Mouse (Mus musculus) lung, postnatal 36 days (tissue): ENCODE data around the gene Dnajb11.

Experiments used
- DNase-seq: peaks from one replicate; pipeline ENCODE4 v3.0.0; 2022; ENCODE audit warnings: mixed read lengths

Gene Dnajb11

GRCm38 (mm10) chr16:22857431-22858113, at the start of gene Dnajb11, which contains the start of gene Tbccd1:
Gene Dnajb11, plus strand, starts transcription at chr16:22857845.
Gene Tbccd1, minus strand, starts transcription at chr16:22857669.
- peak; percentile 99 for DNase-seq

- DNase-seq = no peak
These were observed 46.2 kb upstream of the Dnajb11 start, which contains the start of gene Crygs for GRCm38 (mm10) chr16:22811477-22811876. Gene Crygs, minus strand, starts transcription at chr16:22811577.

- DNase-seq = no peak
These were observed 36.9 kb upstream of the Dnajb11 start for GRCm38 (mm10) chr16:22820731-22821130.

- DNase-seq = no peak
These were observed 24.6 kb upstream of the Dnajb11 start for GRCm38 (mm10) chr16:22832932-22833525.

GRCm38 (mm10) chr16:22839146-22839857, 18.3 kb upstream of the Dnajb11 start:
- no peak for DNase-seq

- DNase-seq = no peak
These were observed 14.8 kb upstream of the Dnajb11 start for GRCm38 (mm10) chr16:22842871-22843270.

GRCm38 (mm10) chr16:22844061-22844801, 13.4 kb upstream of the Dnajb11 start:
- peak; percentile 84 for DNase-seq

GRCm38 (mm10) chr16:22844834-22845233, 12.8 kb upstream of the Dnajb11 start:
- no peak for DNase-seq

- no peak for DNase-seq
These were observed 12.2 kb upstream of the Dnajb11 start for GRCm38 (mm10) chr16:22845481-22845880.

GRCm38 (mm10) chr16:22847686-22848085, 10.0 kb upstream of the Dnajb11 start:
- DNase-seq = no peak

GRCm38 (mm10) chr16:22848331-22848730, 9.3 kb upstream of the Dnajb11 start:
- DNase-seq = no peak

GRCm38 (mm10) chr16:22852709-22853108, 4.9 kb upstream of the Dnajb11 start:
- no peak for DNase-seq

GRCm38 (mm10) chr16:22856773-22857172, 872 bp upstream of the Dnajb11 start:
- DNase-seq = no peak

GRCm38 (mm10) chr16:22872397-22872796, 14.8 kb downstream of the Dnajb11 start:
- no peak for DNase-seq

- DNase-seq = no peak
These were observed 15.7 kb downstream of the Dnajb11 start for GRCm38 (mm10) chr16:22873369-22873768.

GRCm38 (mm10) chr16:22876218-22877043, 18.8 kb downstream of the Dnajb11 start:
- DNase-seq = peak; percentile 39

GRCm38 (mm10) chr16:22877660-22878390, 20.2 kb downstream of the Dnajb11 start:
- DNase-seq = no peak

- no peak for DNase-seq
These were observed 21.1 kb downstream of the Dnajb11 start for GRCm38 (mm10) chr16:22878716-22879115.

GRCm38 (mm10) chr16:22879945-22880595, 22.4 kb downstream of the Dnajb11 start:
- no peak for DNase-seq

- no peak for DNase-seq
These were observed 23.3 kb downstream of the Dnajb11 start for GRCm38 (mm10) chr16:22880900-22881299.

- DNase-seq = no peak
These were observed 23.8 kb downstream of the Dnajb11 start for GRCm38 (mm10) chr16:22881487-22881886.
